Comparison of ENCODE assay signal across 12 mouse cellular contexts in the genomic region with DNA sequence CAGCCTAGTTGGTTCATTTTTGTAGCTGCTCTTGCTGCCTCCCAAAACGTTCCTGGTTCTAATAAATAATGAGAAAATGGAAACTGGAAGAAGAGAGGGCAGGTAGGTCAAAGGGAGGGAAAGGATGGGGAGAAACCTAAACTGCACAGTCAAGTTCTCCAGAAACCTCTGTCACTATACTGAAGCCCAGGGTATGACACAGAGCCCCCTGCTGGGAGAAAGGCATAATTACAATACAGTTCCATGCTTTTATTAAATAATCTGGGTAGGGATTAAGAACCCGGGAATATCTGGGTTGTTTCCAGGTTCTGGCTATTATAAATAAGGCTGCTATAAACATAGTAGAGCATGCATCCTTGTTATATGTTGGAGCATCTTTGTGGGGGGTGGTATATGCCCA. TPM values are rescaled to one million over a fixed set of nuclear protein-coding genes. Genes with fewer than 3 reads are reported as not detected.
DNase-seq lines count a peak whose midpoint lies in the region; ATAC-seq and TF ChIP-seq lines count a peak whose summit lies in the region.
"Had no signal": no experiment of that assay in that cellular context is flagged by ENCODE, and none has a peak within 500 bp of the region (broad histone marks: within the 10 kb centered on the region; RNA-seq: fewer than 3 reads in every experiment).

No protein-coding gene starts in this region.

- peak; percentile 27 for DNase-seq in hindbrain, embryonic 11.5 days (ENCODE audit: low spot score)
- DNase-seq in thymus, postnatal 14 days, result peak; percentile 27
- no peak for DNase-seq in thymus, postnatal 4 days
- DNase-seq in stomach, postnatal 0 days (ENCODE audit: low spot score), result no peak
- no peak for DNase-seq in adrenal gland, postnatal 25 days
- DNase-seq in adrenal gland, postnatal 36 days, result no peak
- DNase-seq: cerebellum, adult 11-12 months had no signal

- TF ChIP-seq POLR2A in cortical plate, adult 2 months (IDR thresholded peaks at IDR 0.05; ENCODE audit: extremely low read depth, insufficient read depth, low read length), result no peak

- WGBS in hindbrain, embryonic 11.5 days, result 53% methylated on average over 2 of the region's 2 CpGs
- 35% methylated on average over 2 of the region's 2 CpGs for WGBS in hindbrain, embryonic 16.5 days
- 18% methylated on average over 2 of the region's 2 CpGs for WGBS in stomach, postnatal 0 days

- H3K4me1 ChIP-seq in hindbrain, embryonic 11.5 days (replicated peaks; ENCODE audit: control insufficient read depth, insufficient read depth, low read length), result no peaks in the 10 kb centered on the region
- H3K4me1 ChIP-seq in hindbrain, embryonic 16.5 days (ENCODE audit: control insufficient read depth, insufficient read depth, low read depth, low read length), result no peaks in the 10 kb centered on the region
- H3K4me1 ChIP-seq in cortical plate, adult 2 months (ENCODE audit: control insufficient read depth, insufficient read depth, low read length), result no peaks in the 10 kb centered on the region
- H3K4me1 ChIP-seq in stomach, postnatal 0 days (replicated peaks; ENCODE audit: control insufficient read depth, insufficient read depth), result no peaks in the 10 kb centered on the region
- H3K4me1 ChIP-seq: forebrain, embryonic 15.5 days; liver, embryonic 15.5 days had no signal

- H3K27ac ChIP-seq in hindbrain, embryonic 11.5 days (ENCODE audit: low read depth, low read length), result no peak overlapping the region
- no peak overlapping the region for H3K27ac ChIP-seq in hindbrain, embryonic 16.5 days (ENCODE audit: low read depth, low read length)
- no peak overlapping the region for H3K27ac ChIP-seq in cortical plate, adult 2 months (ENCODE audit: insufficient read depth, low read length)
- H3K27ac ChIP-seq in stomach, postnatal 0 days (replicated peaks), result no peak overlapping the region
- H3K27ac ChIP-seq: forebrain, embryonic 15.5 days; liver, embryonic 15.5 days had no signal

- ATAC-seq in hindbrain, embryonic 11.5 days (ENCODE audit: low FRiP score), result no peak
- ATAC-seq in hindbrain, embryonic 16.5 days, result no peak
- ATAC-seq in stomach, postnatal 0 days (ENCODE audit: low FRiP score, low TSS enrichment), result no peak
- ATAC-seq: forebrain, embryonic 15.5 days had no signal

- no peaks in the 10 kb centered on the region for H3K9me3 ChIP-seq in hindbrain, embryonic 11.5 days (ENCODE audit: control insufficient read depth, low read length)
- no peaks in the 10 kb centered on the region for H3K9me3 ChIP-seq in hindbrain, embryonic 16.5 days (ENCODE audit: control insufficient read depth, low read length)
- no peaks in the 10 kb centered on the region for H3K9me3 ChIP-seq in stomach, postnatal 0 days (ENCODE audit: control insufficient read depth, low read length)
- H3K9me3 ChIP-seq: forebrain, embryonic 15.5 days; liver, embryonic 15.5 days had no signal

- H3K4me3 ChIP-seq in hindbrain, embryonic 11.5 days (ENCODE audit: low read depth, low read length), result no peak overlapping the region
- H3K4me3 ChIP-seq in hindbrain, embryonic 16.5 days (ENCODE audit: low read length), result no peak overlapping the region
- no peak overlapping the region for H3K4me3 ChIP-seq in cortical plate, adult 2 months (ENCODE audit: insufficient read depth, low read length)
- no peak overlapping the region for H3K4me3 ChIP-seq in stomach, postnatal 0 days (ENCODE audit: low read depth, low read length)
- H3K4me3 ChIP-seq: forebrain, embryonic 15.5 days; liver, embryonic 15.5 days had no signal

- H3K4me2 ChIP-seq in hindbrain, embryonic 11.5 days (replicated peaks; ENCODE audit: low read depth, low read length), result no peak overlapping the region
- no peak overlapping the region for H3K4me2 ChIP-seq in hindbrain, embryonic 16.5 days (ENCODE audit: low read length)
- no peak overlapping the region for H3K4me2 ChIP-seq in stomach, postnatal 0 days (replicated peaks; ENCODE audit: low read depth)
- H3K4me2 ChIP-seq: forebrain, embryonic 15.5 days; liver, embryonic 15.5 days had no signal

- H3K27me3 ChIP-seq in hindbrain, embryonic 11.5 days (ENCODE audit: control insufficient read depth, insufficient read depth, low read length), result no peaks in the 10 kb centered on the region
- H3K27me3 ChIP-seq in hindbrain, embryonic 16.5 days (replicated peaks; ENCODE audit: control insufficient read depth, insufficient read depth, low read length), result no peaks in the 10 kb centered on the region
- H3K27me3 ChIP-seq in stomach, postnatal 0 days (ENCODE audit: control insufficient read depth, insufficient read depth, low read length), result no peaks in the 10 kb centered on the region
- H3K27me3 ChIP-seq: forebrain, embryonic 15.5 days; liver, embryonic 15.5 days had no signal

- peak; percentile 26; the same call in 1 of the 2 replicates for TF ChIP-seq CTCF in cortical plate, adult 2 months (IDR thresholded peaks at IDR 0.05; ENCODE audit: extremely low read depth, insufficient read depth, low read length)
- peak; percentile 63 for TF ChIP-seq CTCF in stomach, postnatal 0 days (IDR thresholded peaks at IDR 0.05; ENCODE audit: low read depth)

- H3K9ac ChIP-seq in hindbrain, embryonic 11.5 days (ENCODE audit: low read depth, low read length), result no peak overlapping the region
- H3K9ac ChIP-seq in hindbrain, embryonic 16.5 days (ENCODE audit: low read depth, low read length), result no peak overlapping the region
- H3K9ac ChIP-seq in stomach, postnatal 0 days (ENCODE audit: low read length), result no peak overlapping the region
- H3K9ac ChIP-seq: forebrain, embryonic 15.5 days; liver, embryonic 15.5 days had no signal

- no peak for TF ChIP-seq EP300 in stomach, postnatal 0 days (optimal IDR thresholded peaks at IDR 0.05)

- H3K36me3 ChIP-seq in hindbrain, embryonic 11.5 days (ENCODE audit: control insufficient read depth, insufficient read depth, low read length), result no peaks in the 10 kb centered on the region
- H3K36me3 ChIP-seq in hindbrain, embryonic 16.5 days (ENCODE audit: control insufficient read depth, insufficient read depth, low read length), result no peaks in the 10 kb centered on the region
- no peaks in the 10 kb centered on the region for H3K36me3 ChIP-seq in stomach, postnatal 0 days (ENCODE audit: control insufficient read depth, insufficient read depth, low read length)
- H3K36me3 ChIP-seq: forebrain, embryonic 15.5 days; liver, embryonic 15.5 days had no signal

RNA-seq across cellular contexts. Expression of a gene that starts 6.8 kb away (rescaled TPM):
- polyA plus RNA-seq in hindbrain, embryonic 11.5 days (2014; fragmentation: Nextera tagmentation; extraction: Ambion mirVana), result not detected in 2 replicates
- 0.18 TPM in 1 of 2 replicates, not detected in the other for polyA plus RNA-seq in hindbrain, embryonic 16.5 days (2015; fragmentation: Nextera tagmentation; extraction: Ambion mirVana)
- polyA plus RNA-seq in cortical plate, adult 2 months (2012; rRNA removed), result 0.26 and 0.27 TPM in 2 replicates
- 0.13 and 0.18 TPM in 2 replicates for polyA plus RNA-seq in stomach, postnatal 0 days (2015; fragmentation: Nextera tagmentation; extraction: Ambion mirVana)
- total RNA-seq in adrenal gland, postnatal 25 days (2021), result 0.48 and 0.67 TPM in 2 replicates
- total RNA-seq in adrenal gland, postnatal 36 days (2021), result 1 to 10 TPM in 1 of 2 experiments, under 1 TPM in 1; 0.49 to 1.4 TPM
- polyA plus RNA-seq: neural tube, embryonic 11.5 days had no signal

RNA-seq across cellular contexts. Expression of a gene that starts 38.9 kb away (rescaled TPM):
- polyA plus RNA-seq in hindbrain, embryonic 11.5 days (2014; fragmentation: Nextera tagmentation; extraction: Ambion mirVana), result not detected in 2 replicates
- 0.12 TPM in 1 of 2 replicates, not detected in the other for polyA plus RNA-seq in hindbrain, embryonic 16.5 days (2015; fragmentation: Nextera tagmentation; extraction: Ambion mirVana)
- 0.02 and 0.06 TPM in 2 replicates for polyA plus RNA-seq in cortical plate, adult 2 months (2012; rRNA removed)
- 0.05 and 0.38 TPM in 2 replicates for polyA plus RNA-seq in stomach, postnatal 0 days (2015; fragmentation: Nextera tagmentation; extraction: Ambion mirVana)
- total RNA-seq in adrenal gland, postnatal 25 days (2021), result 0.30 TPM in 1 of 2 replicates, not detected in the other
- total RNA-seq in adrenal gland, postnatal 36 days (2021), result 1 to 10 TPM in 1 of 2 experiments, under 1 TPM in 1; 0.43 to 1.1 TPM
- polyA plus RNA-seq: forebrain, embryonic 15.5 days; neural tube, embryonic 11.5 days had no signal

RNA-seq across cellular contexts. Expression of a gene that starts 55.0 kb away (rescaled TPM):
- polyA plus RNA-seq in hindbrain, embryonic 11.5 days (2014; fragmentation: Nextera tagmentation; extraction: Ambion mirVana), result not detected in 2 replicates
- polyA plus RNA-seq in hindbrain, embryonic 16.5 days (2015; fragmentation: Nextera tagmentation; extraction: Ambion mirVana), result not detected in 2 replicates
- 0.06 TPM in 1 of 2 replicates, not detected in the other for polyA plus RNA-seq in cortical plate, adult 2 months (2012; rRNA removed)
- polyA plus RNA-seq in stomach, postnatal 0 days (2015; fragmentation: Nextera tagmentation; extraction: Ambion mirVana), result 0.21 and 0.33 TPM in 2 replicates
- total RNA-seq in adrenal gland, postnatal 25 days (2021), result 0.70 TPM in 1 of 2 replicates, not detected in the other
- under 1 TPM; 0.40 to 0.63 TPM for total RNA-seq in adrenal gland, postnatal 36 days (2021)
- polyA plus RNA-seq: forebrain, embryonic 15.5 days had no signal

Comparison
In these comparisons a context has a peak if more than half of its experiments do, and no peak if none do; other contexts are left out.
1. DNase-seq: peak in hindbrain, embryonic 11.5 days (single experiment) and thymus, postnatal 14 days (single experiment); none in thymus, postnatal 4 days (single experiment), stomach, postnatal 0 days (single experiment), adrenal gland, postnatal 25 days (single experiment) and adrenal gland, postnatal 36 days (0 of 2).